Mouse (Mus musculus) heart, embryonic 14.5 days (tissue): Measurements from ENCODE around the gene Galnt17. TPM values are rescaled to one million over a fixed set of nuclear protein-coding genes. Genes with fewer than 3 reads are reported as not detected.
A peak's percentile ranks its signal among the peaks of the same experiment; 100 is the strongest.

Source experiments
- ATAC-seq: fragments of 200-750 bp; cut with Nextera tagmentation; 2 replicates; pipeline ENCODE4 v1.8.0; 2017; ENCODE audit warnings: low read depth, moderate TSS enrichment; ENCODE audit not compliant: insufficient number of reproducible peaks, insufficient read depth, low FRiP score
- H3K27ac ChIP-seq, 2 experiments: fragments of 200-500 bp in 1 of 2; fragments of 300-500 bp in 1 of 2; sonication (generic) in 1 of 2; replicated peaks in 1 of 2; 2 replicates each; pipeline ENCODE4 v1.5.1; 2012 to 2014; ENCODE audit warnings: low read depth in 2 of 2, low read length in 2 of 2, control low read depth in 1 of 2, mild to moderate bottlenecking in 1 of 2, mixed read lengths in 1 of 2; ENCODE audit not compliant: control insufficient read depth in 1 of 2, insufficient read depth in 1 of 2
- H3K27me3 ChIP-seq: fragments of 300-500 bp; sonication (generic); 2 replicates; pipeline ENCODE4 v1.6.1; 2014; ENCODE audit warnings: mild to moderate bottlenecking, low read length, control low read depth; ENCODE audit not compliant: control insufficient read depth, insufficient read depth
- H3K36me3 ChIP-seq: fragments of 300-500 bp; sonication (generic); 2 replicates; pipeline ENCODE4 v1.6.1; 2014; ENCODE audit warnings: mild to moderate bottlenecking, control low read depth, low read length, mixed read lengths; ENCODE audit not compliant: control insufficient read depth, insufficient read depth
- H3K4me1 ChIP-seq, 2 experiments: fragments of 200-500 bp in 1 of 2; fragments of 300-500 bp in 1 of 2; sonication (generic) in 1 of 2; 2 replicates each; pipeline ENCODE4 v1.6.1; 2012 to 2014; ENCODE audit warnings: low read length in 2 of 2, control low read depth in 1 of 2, mixed read lengths in 1 of 2; ENCODE audit not compliant: control insufficient read depth in 2 of 2, insufficient read depth in 2 of 2
- H3K4me2 ChIP-seq: fragments of 300-500 bp; sonication (generic); 2 replicates; pipeline ENCODE4 v1.6.1; 2014; ENCODE audit warnings: mild to moderate bottlenecking, low read length
- H3K4me3 ChIP-seq, 2 experiments: fragments of 200-500 bp in 1 of 2; fragments of 300-500 bp in 1 of 2; sonication (generic) in 1 of 2; 2 replicates each; pipeline ENCODE4 v1.5.1; 2012 to 2014; ENCODE audit warnings: low read length in 2 of 2, mild to moderate bottlenecking in 2 of 2, control low read depth in 1 of 2, low read depth in 1 of 2, moderate library complexity in 1 of 2; ENCODE audit not compliant: control insufficient read depth in 1 of 2, insufficient read depth in 1 of 2
- H3K9ac ChIP-seq: fragments of 300-500 bp; sonication (generic); 2 replicates; pipeline ENCODE4 v1.6.1; 2014; ENCODE audit warnings: mild to moderate bottlenecking, low read length
- H3K9me3 ChIP-seq: fragments of 300-500 bp; sonication (generic); 2 replicates; pipeline ENCODE4 v1.6.1; 2016; ENCODE audit warnings: low read length, control low read depth; ENCODE audit not compliant: control insufficient read depth
- WGBS: fragments of 180-500 bp; shearing (Covaris S2); extraction: QIAGEN DNeasy Blood & Tissue Kit; methylation state at CpG from one replicate; pipeline ENCODE4 v1.1.7; 2014; 5-methylcytosine and 5-hydroxymethylcytosine counted together
- polyA plus RNA-seq: library from polyadenylated mRNA; unstranded; fragments of >200 nt; fragmentation: Nextera tagmentation; extraction: Ambion mirVana; gene quantifications from 2 replicates; pipeline ENCODE4 v1.2.1, GENCODE M21; 2014

The Galnt17 gene
- polyA plus RNA-seq, 1 experiment from 2014 or later = 1.6 TPM

DNA sequence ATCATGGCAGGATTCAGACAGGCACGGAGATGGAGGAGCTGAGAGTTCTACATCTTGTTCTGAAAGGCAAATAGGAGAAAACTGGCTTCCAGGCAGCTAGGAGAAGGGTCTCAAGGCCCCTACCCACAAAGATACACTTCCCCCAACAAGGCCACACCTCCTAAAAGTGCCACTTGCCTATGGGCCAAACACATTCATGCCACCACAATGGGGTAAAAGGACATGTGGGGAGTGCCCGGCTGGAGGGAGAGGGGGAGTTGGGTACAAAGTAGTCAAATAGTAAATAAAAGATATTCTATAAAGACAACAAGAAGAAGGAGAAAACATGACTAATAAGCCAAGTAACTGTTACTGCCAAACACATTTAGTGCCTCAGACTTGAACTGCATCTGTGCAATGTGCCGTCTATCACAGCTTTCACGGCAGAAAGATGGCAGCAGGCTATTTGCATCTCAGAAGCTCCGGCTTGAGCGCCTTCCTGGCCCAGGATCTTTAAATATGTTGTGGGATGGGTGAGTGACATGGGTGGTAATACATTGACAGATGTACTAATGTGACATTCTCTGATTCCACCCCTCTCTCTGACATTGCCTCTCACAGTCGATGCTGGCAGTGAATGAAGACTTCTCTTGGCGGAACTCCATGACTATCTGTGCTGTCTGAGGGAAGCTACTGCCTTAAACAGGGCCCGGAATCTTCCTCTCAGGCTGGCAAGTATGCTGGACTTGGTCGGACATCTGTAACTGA is 85.6 kb downstream of the Galnt17 start:
- no peak for ATAC-seq
- Histone ChIP-seq H3K9ac (no peak overlapping the region), H3K27me3 (no peaks in the 10 kb centered on the region)

DNA sequence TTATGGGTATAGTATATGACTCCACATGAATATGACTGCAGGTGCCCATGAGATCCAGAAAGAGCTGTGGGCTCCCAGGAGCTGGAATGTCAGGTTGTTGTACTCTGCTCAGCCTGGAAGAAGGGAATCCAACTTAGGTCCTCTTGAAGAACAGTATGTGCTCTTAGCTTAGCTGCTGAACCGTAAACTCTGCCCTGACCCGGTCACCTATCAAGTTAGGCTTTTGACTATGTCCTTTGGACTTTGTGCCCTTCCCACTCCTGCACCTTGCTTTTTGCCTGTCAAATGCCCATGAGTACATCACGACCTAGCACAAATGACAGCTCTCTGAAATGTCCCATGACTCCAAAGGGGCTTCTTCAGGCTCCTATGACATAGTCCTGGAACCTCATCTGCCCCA is 90.1 kb downstream of the Galnt17 start:
- no peaks in the 10 kb centered on the region for H3K27me3 ChIP-seq
- 73% methylated on average over 3 of the region's 3 CpGs for WGBS
- H3K4me3 ChIP-seq = no peak overlapping the region
- H3K4me1 ChIP-seq = no peaks in the 10 kb centered on the region
- H3K36me3 ChIP-seq = no peaks in the 10 kb centered on the region
- no peak overlapping the region for H3K9ac ChIP-seq
- no peak overlapping the region for H3K27ac ChIP-seq
- H3K9me3 ChIP-seq = peaks cover 8% of the 10 kb centered on the region; the same call in 1 of the 2 replicates
- no peak overlapping the region for H3K4me2 ChIP-seq
- no peak for ATAC-seq

More for the DNA sequence above, 85.6 kb downstream of the Galnt17 start:
- WGBS = 84% methylated on average over 10 of the region's 10 CpGs
- peaks cover 1% of the 10 kb centered on the region; the same call in 1 of the 2 replicates for H3K9me3 ChIP-seq
- H3K4me3 ChIP-seq = no peak overlapping the region
- no peak overlapping the region for H3K27ac ChIP-seq
- no peak overlapping the region for H3K4me2 ChIP-seq
- no peaks in the 10 kb centered on the region for H3K36me3 ChIP-seq
- H3K4me1 ChIP-seq = no peaks in the 10 kb centered on the region

DNA sequence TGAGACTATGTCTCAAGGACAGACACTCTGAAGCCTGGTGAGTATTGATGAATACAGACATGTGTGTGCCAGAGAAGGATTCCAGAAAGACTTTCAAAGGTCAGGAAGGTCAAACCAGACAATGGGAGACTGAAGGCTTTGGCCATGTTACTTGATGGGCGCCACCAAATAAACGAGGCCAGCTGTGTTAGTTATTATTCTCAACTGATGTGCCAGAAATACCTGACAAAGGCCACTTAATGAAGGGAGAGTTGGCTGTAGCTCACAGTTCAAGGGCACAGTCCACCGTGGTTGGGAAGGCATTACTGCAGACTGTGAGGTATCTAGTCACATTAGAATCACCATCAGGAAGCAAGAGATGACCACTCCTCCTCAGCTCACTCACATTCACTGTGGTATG is 96.7 kb downstream of the Galnt17 start:
- ATAC-seq = no peak
- Histone ChIP-seq H3K27ac (no peak overlapping the region), H3K9me3 (no peaks in the 10 kb centered on the region), H3K9ac (no peak overlapping the region), H3K27me3 (no peaks in the 10 kb centered on the region), H3K4me3 (no peak overlapping the region), H3K4me2 (no peak overlapping the region), H3K4me1 (no peaks in the 10 kb centered on the region), H3K36me3 (no peaks in the 10 kb centered on the region)
- 70% methylated on average over 3 of the region's 3 CpGs for WGBS

DNA sequence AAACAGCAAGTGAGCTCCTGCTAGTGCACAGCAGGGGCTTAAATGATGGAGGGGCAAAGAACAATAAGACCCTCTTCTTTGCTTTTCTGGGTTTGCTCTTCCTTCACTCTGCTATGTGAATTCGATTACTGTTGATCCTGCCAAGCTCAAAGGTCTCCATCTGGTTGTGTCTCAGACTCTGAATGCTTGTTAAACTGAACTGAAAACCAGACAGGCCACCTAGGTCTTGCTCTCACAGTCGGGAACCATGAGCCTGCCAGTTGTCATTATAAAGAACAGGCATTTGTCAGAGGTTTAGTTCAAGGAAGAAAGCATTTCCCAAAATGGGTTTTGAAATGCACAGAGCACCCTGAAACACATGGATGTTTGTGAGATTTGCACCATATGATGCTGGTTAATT is 107.2 kb downstream of the Galnt17 start:
- Histone ChIP-seq H3K27ac (no peak overlapping the region), H3K4me2 (no peak overlapping the region), H3K4me1 (no peaks in the 10 kb centered on the region), H3K4me3 (no peak overlapping the region), H3K36me3 (no peaks in the 10 kb centered on the region), H3K9ac (no peak overlapping the region), H3K27me3 (no peaks in the 10 kb centered on the region), H3K9me3 (no peaks in the 10 kb centered on the region)
- 64% methylated on average over 2 of the region's 2 CpGs for WGBS
- no peak for ATAC-seq

DNA sequence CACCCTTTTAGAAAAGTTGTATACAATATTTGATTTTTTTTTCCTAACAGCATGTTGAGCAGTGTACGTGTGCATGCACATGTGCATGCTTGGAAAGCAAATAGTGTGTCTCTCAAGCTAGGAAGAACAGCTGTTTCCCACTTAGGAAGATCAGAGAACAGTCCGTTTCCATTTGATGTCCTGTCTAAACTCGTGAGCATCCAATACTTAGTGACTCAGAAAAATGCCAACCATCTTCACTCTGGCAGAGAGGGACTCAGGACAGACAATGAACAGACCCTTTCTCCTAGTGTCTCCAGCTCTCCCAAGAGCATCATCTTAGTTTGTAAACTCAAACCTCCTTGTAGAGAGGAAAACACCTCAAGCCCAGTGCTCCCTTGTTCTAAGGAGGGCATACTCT is 116.0 kb downstream of the Galnt17 start:
- ATAC-seq = no peak
- Histone ChIP-seq H3K4me1 (no peaks in the 10 kb centered on the region), H3K4me2 (no peak overlapping the region), H3K27ac (no peak overlapping the region), H3K27me3 (no peaks in the 10 kb centered on the region), H3K9me3 (no peaks in the 10 kb centered on the region), H3K36me3 (no peaks in the 10 kb centered on the region), H3K9ac (no peak overlapping the region), H3K4me3 (no peak overlapping the region)
- WGBS = 63% methylated on average over 3 of the region's 3 CpGs

DNA sequence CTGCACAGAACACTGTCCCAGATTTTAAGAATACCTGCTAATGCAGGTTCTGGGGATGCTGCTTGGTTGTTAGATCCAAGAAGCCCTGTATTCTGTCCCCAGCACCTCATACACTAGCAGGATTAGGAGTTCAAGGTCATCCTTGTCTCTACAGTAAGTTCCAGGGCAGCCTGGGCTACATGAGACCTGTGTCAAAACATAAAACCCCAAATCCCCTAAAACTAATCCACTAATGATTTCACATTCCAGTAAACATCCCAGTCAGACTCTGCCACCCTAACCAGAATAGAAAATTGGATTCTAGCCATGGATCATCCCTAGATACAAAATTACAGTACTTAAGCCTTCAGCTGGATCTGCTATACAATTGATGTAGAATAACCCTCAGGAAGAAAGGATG is 123.7 kb downstream of the Galnt17 start:
- Histone ChIP-seq H3K4me2 (no peak overlapping the region), H3K4me3 (no peak overlapping the region), H3K27me3 (no peaks in the 10 kb centered on the region), H3K9ac (no peak overlapping the region), H3K9me3 (no peaks in the 10 kb centered on the region), H3K36me3 (no peaks in the 10 kb centered on the region), H3K4me1 (peaks cover 5 to 7% of the 10 kb centered on the region in 2 experiments), H3K27ac (no peak overlapping the region)
- ATAC-seq = no peak

DNA sequence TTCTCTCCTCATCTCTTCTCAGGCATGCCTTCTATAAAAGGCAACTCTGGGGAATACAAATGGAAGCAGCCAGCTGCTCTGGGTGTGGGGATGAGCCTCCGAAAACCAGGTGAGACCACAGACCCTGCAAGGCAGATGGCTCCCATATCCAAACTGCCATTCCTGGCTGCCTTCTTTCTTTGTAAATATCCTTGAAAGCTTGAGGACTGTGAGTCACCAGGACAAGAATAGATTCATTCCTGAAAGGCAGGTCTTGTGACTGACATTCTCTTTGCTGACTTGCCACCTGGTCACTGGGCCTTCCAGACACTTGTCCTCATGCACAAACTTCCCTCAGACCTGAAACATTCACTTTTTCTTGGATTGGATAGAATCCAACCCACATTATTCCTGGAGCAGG is 127.1 kb downstream of the Galnt17 start:
- H3K27me3 ChIP-seq = no peaks in the 10 kb centered on the region
- no peak overlapping the region for H3K4me3 ChIP-seq
- H3K4me2 ChIP-seq = no peak overlapping the region
- no peaks in the 10 kb centered on the region for H3K9me3 ChIP-seq
- no peaks in the 10 kb centered on the region for H3K36me3 ChIP-seq
- WGBS = 59% methylated on average over 1 of the region's 1 CpGs
- H3K4me1 ChIP-seq = peaks cover 7 to 13% of the 10 kb centered on the region in 2 experiments
- H3K9ac ChIP-seq = no peak overlapping the region
- H3K27ac ChIP-seq = peak overlapping the region in 1 of 2 experiments; percentile 19; a peak in 1 of 4 replicates
- ATAC-seq = no peak

DNA sequence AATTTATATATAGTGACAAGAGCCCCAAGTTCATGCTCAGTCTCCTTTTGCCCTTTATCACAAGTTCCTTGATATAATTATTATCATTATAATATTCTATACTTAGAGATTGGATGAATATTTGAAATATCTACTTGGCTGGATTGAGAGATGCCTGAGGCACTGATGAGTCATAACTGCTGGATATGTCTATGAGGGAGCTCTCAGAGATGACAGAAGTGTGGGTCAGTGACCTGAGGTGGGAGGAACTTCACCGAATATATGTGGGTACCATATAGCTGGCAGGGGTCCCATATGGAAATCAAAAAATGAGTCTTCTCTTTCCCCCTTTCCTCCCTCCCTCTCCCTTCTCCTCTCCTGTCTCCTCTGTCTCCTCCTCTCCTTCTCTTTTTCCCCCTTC is 127.5 kb downstream of the Galnt17 start:
- no peaks in the 10 kb centered on the region for H3K9me3 ChIP-seq
- WGBS = 65% methylated on average over 1 of the region's 1 CpGs
- peaks cover 7 to 13% of the 10 kb centered on the region in 2 experiments for H3K4me1 ChIP-seq
- no peak overlapping the region for H3K4me2 ChIP-seq
- no peak overlapping the region for H3K4me3 ChIP-seq
- peak overlapping the region in 1 of 2 experiments; percentile 19; a peak in 1 of 4 replicates for H3K27ac ChIP-seq
- H3K9ac ChIP-seq = no peak overlapping the region
- no peak for ATAC-seq
- H3K36me3 ChIP-seq = no peaks in the 10 kb centered on the region
- H3K27me3 ChIP-seq = no peaks in the 10 kb centered on the region
